Mouse (Mus musculus): Measurements from ENCODE around the gene Kcnk10. TPM values are rescaled to one million over a fixed set of nuclear protein-coding genes. Genes with fewer than 3 reads are reported as not detected.
"Not testable (repeated sequence)": the region's sequence is repeated elsewhere in the genome, so short reads cannot be mapped to it uniquely, and the experiment has no call there.

Gene Kcnk10
- 10 to 100 TPM; 15.2 to 18.3 TPM for total RNA-seq (2021)

GRCm38 (mm10) chr12:98577861-98578360 lies at the start of gene Kcnk10:
Gene Kcnk10, minus strand, starts transcription at chr12:98578310.
- peak in 1 of 2 experiments; percentile 33 for DNase-seq (ENCODE audit: extremely low spot score in 1 of 2, low spot score in 1 of 2)

GRCm38 (mm10) chr12:98627392-98628259 lies 49.5 kb upstream of the Kcnk10 start, which contains the start of gene Spata7:
Gene Spata7, plus strand, starts transcription at chr12:98628157.
- peak; percentile 69 to 75 for DNase-seq (ENCODE audit: extremely low spot score in 1 of 2, low spot score in 1 of 2)

GRCm38 (mm10) chr12:98623266-98623665 lies 45.2 kb upstream of the Kcnk10 start:
- not testable (repeated sequence) for DNase-seq (ENCODE audit: extremely low spot score in 1 of 2, low spot score in 1 of 2)

- not testable (repeated sequence) for DNase-seq (ENCODE audit: extremely low spot score in 1 of 2, low spot score in 1 of 2)
Measured at GRCm38 (mm10) chr12:98620922-98621321, 42.8 kb upstream of the Kcnk10 start.

GRCm38 (mm10) chr12:98619496-98619895 lies 41.4 kb upstream of the Kcnk10 start:
- DNase-seq (ENCODE audit: extremely low spot score in 1 of 2, low spot score in 1 of 2): no peak

GRCm38 (mm10) chr12:98615746-98616145 lies 37.6 kb upstream of the Kcnk10 start:
- DNase-seq (ENCODE audit: extremely low spot score in 1 of 2, low spot score in 1 of 2): no peak

- no peak for DNase-seq (ENCODE audit: extremely low spot score in 1 of 2, low spot score in 1 of 2)
Measured at GRCm38 (mm10) chr12:98614910-98615508, 36.9 kb upstream of the Kcnk10 start.

GRCm38 (mm10) chr12:98610341-98610740 lies 32.2 kb upstream of the Kcnk10 start:
- DNase-seq (ENCODE audit: extremely low spot score in 1 of 2, low spot score in 1 of 2): no peak

- DNase-seq (ENCODE audit: extremely low spot score in 1 of 2, low spot score in 1 of 2): no peak
Measured at GRCm38 (mm10) chr12:98606595-98607290, 28.6 kb upstream of the Kcnk10 start.

- DNase-seq (ENCODE audit: extremely low spot score in 1 of 2, low spot score in 1 of 2): no peak
Measured at GRCm38 (mm10) chr12:98605264-98605663, 27.2 kb upstream of the Kcnk10 start.

- no peak for DNase-seq (ENCODE audit: extremely low spot score in 1 of 2, low spot score in 1 of 2)
Measured at GRCm38 (mm10) chr12:98602114-98602513, 24.0 kb upstream of the Kcnk10 start.

- no peak for DNase-seq (ENCODE audit: extremely low spot score in 1 of 2, low spot score in 1 of 2)
Measured at GRCm38 (mm10) chr12:98600861-98601260, 22.8 kb upstream of the Kcnk10 start.

- no peak for DNase-seq (ENCODE audit: extremely low spot score in 1 of 2, low spot score in 1 of 2)
Measured at GRCm38 (mm10) chr12:98591016-98591415, 12.9 kb upstream of the Kcnk10 start.

- DNase-seq (ENCODE audit: extremely low spot score in 1 of 2, low spot score in 1 of 2): no peak
Measured at GRCm38 (mm10) chr12:98588573-98588972, 10.5 kb upstream of the Kcnk10 start.

- no peak for DNase-seq (ENCODE audit: extremely low spot score in 1 of 2, low spot score in 1 of 2)
Measured at GRCm38 (mm10) chr12:98585302-98585701, 7.2 kb upstream of the Kcnk10 start.

GRCm38 (mm10) chr12:98575942-98576550 lies 2.1 kb downstream of the Kcnk10 start:
- no peak for DNase-seq (ENCODE audit: extremely low spot score in 1 of 2, low spot score in 1 of 2)

- peak in 1 of 2 experiments; percentile 24 for DNase-seq (ENCODE audit: extremely low spot score in 1 of 2, low spot score in 1 of 2)
Measured at GRCm38 (mm10) chr12:98575195-98575887, 2.8 kb downstream of the Kcnk10 start.

GRCm38 (mm10) chr12:98574353-98575194 lies 3.5 kb downstream of the Kcnk10 start:
- peak; percentile 55 to 57 for DNase-seq (ENCODE audit: extremely low spot score in 1 of 2, low spot score in 1 of 2)
